Mouse (Mus musculus) lung, adult 2 months (tissue): ENCODE measurements around the gene Gm27021. TPM values are rescaled to one million over a fixed set of nuclear protein-coding genes. Genes with fewer than 3 reads are reported as not detected.

Source experiments
- DNase-seq: peaks from one replicate; pipeline ENCODE4 v3.0.0; 2022
- H3K4me1 ChIP-seq: fragments of 200-500 bp; 2 replicates; pipeline ENCODE4 v1.6.1; 2011; ENCODE audit warnings: low read length; ENCODE audit not compliant: control insufficient read depth, insufficient read depth
- H3K4me3 ChIP-seq: fragments of 200-500 bp; replicated peaks from 2 replicates; pipeline ENCODE3; 2011; ENCODE audit warnings: low read depth, mild to moderate bottlenecking, control low read depth, low read length; ENCODE audit errors: extremely low read depth
- CTCF ChIP-seq: fragments of 200-500 bp; IDR thresholded peaks from 2 replicates; pipeline ENCODE4 v1.5.1; 2011; ENCODE audit warnings: mild to moderate bottlenecking, low read length, control low read depth; ENCODE audit not compliant: insufficient read depth
- POLR2A ChIP-seq: fragments of 200-500 bp; IDR thresholded peaks from 2 replicates; pipeline ENCODE4 v1.6.1; 2011; ENCODE audit warnings: low read depth, mild to moderate bottlenecking, control low read depth, low read length, borderline replicate concordance; ENCODE audit errors: extremely low read depth
- WGBS: fragments of 180-500 bp; shearing (Covaris S2); methylation state at CpG from one replicate; pipeline ENCODE4 v1.1.7; 2018; 5-methylcytosine and 5-hydroxymethylcytosine counted together
- polyA plus RNA-seq: library from polyadenylated mRNA; depleted of rRNA; stranded (reverse); fragments of >200 nt; gene quantifications from 2 replicates; pipeline ENCODE4 v1.2.3, GENCODE M21; 2012

The Gm27021 gene
- polyA plus RNA-seq, 1 experiment = 0.92 TPM

DNA sequence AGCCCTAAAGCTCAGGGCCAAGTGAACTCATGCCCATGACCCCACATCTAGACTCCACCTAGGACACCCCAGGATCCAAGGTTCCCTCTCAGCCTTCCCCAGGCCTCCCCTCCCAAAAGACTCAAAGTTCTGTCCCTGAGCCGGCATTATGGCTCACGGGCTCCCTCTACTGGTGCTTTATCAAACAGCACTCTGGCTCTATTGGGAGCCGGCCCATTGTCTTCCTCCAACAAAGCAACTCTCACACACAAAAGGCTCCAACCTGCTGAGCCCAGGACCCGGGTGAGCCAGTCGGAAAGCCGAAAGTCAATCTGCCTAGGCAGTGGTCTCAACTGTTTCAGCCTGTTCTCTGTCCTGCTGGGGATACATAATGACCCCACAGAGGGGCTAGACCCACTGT lies 49.8 kb downstream of the Gm27021 start:
- DNase-seq = peak; percentile 73
- WGBS = 1% methylated on average over 6 of the region's 6 CpGs
- TF ChIP-seq CTCF (peak; percentile 58), POLR2A (no peak)
- Histone ChIP-seq H3K4me3 (no peak overlapping the region), H3K4me1 (no peaks in the 10 kb centered on the region)

DNA sequence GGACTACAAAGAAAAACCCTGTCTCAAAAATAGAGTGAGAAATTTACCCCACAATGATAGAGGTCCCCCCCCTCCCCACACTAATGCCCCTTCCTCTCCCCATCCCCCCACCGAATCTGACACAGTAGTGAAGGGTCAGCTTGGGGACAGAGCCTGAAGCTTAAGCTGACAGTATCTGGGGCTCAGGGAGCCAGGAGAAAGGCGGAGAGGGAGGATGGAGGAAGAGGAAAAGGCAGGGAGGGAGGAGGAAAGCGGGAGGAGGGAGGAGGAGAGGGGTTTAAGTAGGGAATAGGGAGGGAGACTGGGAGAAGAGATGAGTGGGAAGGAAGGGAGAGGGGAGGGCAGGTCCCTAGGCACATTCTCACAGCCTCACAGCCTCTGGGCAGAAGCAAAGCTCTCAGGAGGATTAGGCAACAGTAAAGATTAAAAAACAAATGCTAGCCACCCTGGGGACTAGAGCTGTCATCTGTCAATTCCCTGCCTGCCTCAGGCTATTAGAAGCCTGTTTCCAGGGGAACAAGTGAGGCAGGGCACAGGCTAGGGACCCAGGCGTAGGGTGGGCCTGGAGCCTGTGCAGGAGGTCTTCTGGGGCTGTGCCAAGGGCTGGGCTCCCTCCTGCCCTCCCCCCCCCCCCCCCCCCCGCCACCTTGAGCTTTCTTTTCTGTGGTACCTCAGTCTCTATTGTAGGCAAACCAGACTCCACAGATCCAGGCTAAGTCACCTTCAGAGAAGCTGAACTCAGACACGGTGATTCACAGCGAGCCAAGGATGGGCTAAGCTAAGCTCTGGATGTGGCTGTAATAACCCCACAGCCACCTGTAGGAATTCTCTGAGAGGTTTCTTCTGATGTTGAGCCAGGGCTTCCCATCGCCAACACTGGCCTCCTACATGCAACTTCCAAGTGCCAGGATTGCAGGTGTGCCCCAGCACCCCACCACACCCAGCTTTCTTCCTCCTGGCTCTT lies 50.9 kb downstream of the Gm27021 start:
- 63% methylated on average over 8 of the region's 8 CpGs for WGBS
- Histone ChIP-seq H3K4me1 (no peaks in the 10 kb centered on the region), H3K4me3 (no peak overlapping the region)
- no peak for DNase-seq
- TF ChIP-seq CTCF (no peak), POLR2A (no peak)

DNA sequence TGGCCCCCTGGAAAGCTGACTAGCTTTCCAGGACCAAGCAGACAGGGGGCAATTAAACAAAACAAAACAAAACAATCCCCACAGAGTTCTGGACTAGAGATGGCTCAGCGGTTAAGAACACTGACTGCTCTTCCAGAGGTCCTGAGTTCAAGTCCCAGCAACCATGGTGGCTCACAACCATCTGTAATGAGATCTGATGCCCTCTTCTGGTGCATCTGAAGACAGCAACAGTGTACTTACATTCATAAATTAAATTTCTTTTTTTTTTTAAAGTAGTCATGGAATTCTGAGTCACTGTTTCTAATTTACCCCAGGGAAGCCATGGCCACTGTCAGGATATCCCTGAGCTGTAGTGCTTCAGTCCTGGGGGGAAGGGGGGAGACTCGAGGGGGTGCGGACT lies 53.4 kb downstream of the Gm27021 start:
- no peaks in the 10 kb centered on the region for H3K4me1 ChIP-seq
- no peak for DNase-seq
- TF ChIP-seq CTCF = no peak
- TF ChIP-seq POLR2A = no peak
- WGBS = 87% methylated on average over 3 of the region's 3 CpGs
- no peak overlapping the region for H3K4me3 ChIP-seq

DNA sequence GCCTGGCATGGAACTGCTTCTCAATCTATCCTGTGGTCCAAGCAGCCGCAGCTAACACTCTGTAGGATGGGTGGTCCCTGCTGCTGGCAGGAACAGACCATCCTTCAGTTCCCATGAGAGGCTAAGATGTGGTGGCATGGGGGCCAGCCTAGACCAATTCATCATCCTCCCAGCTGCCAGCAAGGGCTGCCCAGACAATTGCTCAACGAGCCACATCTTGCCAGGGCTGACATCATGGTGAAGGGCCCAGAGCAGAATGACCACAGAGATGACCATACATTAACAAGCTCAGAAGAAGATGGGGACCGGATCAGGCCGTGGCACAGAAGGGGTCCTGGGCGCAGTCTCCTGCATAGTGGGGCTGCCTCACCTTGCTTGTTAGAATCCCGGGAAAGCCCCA lies 57.1 kb downstream of the Gm27021 start:
- 76% methylated on average over 6 of the region's 6 CpGs for WGBS
- no peak overlapping the region for H3K4me3 ChIP-seq
- H3K4me1 ChIP-seq = no peaks in the 10 kb centered on the region
- no peak for TF ChIP-seq POLR2A
- TF ChIP-seq CTCF = no peak
- DNase-seq = no peak

DNA sequence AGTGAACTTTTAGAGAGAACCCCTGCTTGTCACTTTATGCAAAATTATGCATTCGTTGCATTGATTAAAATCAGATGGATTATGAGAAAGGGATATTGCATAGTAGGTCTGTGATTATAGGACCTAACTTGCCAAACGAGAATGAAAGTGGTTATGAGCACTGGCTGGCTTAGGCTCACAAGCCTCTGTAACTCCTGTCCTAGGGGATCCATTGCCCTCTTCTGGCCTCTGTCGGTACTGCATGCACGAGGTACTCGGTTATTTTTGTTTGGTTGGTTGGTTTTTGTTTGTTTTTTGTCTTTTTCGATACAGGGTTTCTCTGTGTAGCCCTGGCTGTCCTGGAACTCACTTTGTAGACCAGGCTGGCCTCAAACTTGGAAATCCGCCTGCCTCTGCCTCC lies 60.0 kb downstream of the Gm27021 start:
- 10% methylated on average over 7 of the region's 7 CpGs for WGBS

DNA sequence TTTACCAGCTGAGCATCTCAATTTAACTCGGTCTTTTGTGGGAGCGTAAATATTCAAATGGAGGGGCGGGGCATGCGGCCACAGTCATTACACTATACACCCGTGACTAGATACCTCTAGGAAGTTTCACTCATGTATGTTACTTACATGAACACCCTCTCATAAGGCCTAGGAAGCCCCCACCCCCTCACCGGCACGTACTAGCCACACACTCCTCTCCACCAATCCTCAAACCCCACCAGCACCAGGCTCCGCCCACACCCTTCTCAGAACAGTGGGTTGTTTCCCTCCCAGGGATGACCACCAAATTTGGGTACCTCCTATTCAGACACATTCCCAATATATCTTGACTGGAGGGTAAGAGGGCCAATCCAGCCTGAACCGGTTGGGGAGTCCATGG lies 60.4 kb downstream of the Gm27021 start:
- DNase-seq = no peak
- 76% methylated on average over 9 of the region's 9 CpGs for WGBS
- TF ChIP-seq POLR2A (no peak), CTCF (no peak)
- H3K4me1 ChIP-seq = no peaks in the 10 kb centered on the region
- no peak overlapping the region for H3K4me3 ChIP-seq

More for the DNA sequence above, 60.0 kb downstream of the Gm27021 start:
- peak; percentile 77 for DNase-seq
- Histone ChIP-seq H3K4me3 (no peak overlapping the region), H3K4me1 (no peaks in the 10 kb centered on the region)
- peak; percentile 87 for TF ChIP-seq CTCF
- no peak for TF ChIP-seq POLR2A

DNA sequence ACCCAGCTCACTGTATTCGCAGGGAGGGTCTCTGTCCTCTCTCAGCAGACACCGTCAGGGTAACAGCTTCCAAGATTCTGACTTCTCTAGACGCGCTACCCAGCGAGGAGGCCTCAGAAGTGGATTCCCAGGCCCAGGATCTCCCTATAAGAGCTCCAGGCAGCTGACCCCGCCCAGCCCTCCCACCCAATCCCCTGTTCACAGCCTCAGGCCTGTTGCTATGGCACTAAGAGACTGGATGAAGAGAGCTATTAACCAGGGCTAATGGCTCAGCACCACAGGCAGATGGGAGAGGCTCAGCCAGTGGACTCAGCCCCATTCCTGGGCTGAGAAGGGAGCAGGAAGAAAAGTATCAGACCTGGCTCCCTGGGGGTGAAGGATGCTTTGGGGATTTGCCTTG lies 65.2 kb downstream of the Gm27021 start:
- 51% methylated on average over 6 of the region's 6 CpGs for WGBS
- TF ChIP-seq CTCF (no peak), POLR2A (no peak)
- no peak for DNase-seq
- Histone ChIP-seq H3K4me1 (no peaks in the 10 kb centered on the region), H3K4me3 (no peak overlapping the region)

DNA sequence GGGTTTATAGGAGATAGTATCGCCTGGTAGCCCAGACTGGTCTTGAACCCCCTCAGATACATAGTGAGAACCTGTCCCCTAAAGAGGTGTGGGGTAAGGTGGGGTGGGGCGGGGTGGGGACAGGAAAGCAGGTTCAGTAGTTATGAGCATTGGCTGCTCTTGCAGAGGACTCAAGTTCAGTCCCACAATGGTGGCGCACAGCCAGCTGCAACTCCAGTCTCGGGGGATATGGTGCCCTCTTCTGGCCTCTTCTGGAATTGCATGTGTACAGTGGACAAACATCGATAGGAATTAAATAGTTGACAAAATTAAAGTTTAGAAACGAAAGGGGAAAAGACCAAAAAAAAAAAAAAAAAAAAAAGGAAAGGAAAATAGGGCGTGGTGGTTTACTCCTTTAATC lies 68.4 kb downstream of the Gm27021 start:
- 39% methylated on average over 7 of the region's 7 CpGs for WGBS
- peak; percentile 85 for DNase-seq
- H3K4me3 ChIP-seq = no peak overlapping the region
- TF ChIP-seq CTCF = peak; percentile 87
- TF ChIP-seq POLR2A = no peak
- H3K4me1 ChIP-seq = no peaks in the 10 kb centered on the region

DNA sequence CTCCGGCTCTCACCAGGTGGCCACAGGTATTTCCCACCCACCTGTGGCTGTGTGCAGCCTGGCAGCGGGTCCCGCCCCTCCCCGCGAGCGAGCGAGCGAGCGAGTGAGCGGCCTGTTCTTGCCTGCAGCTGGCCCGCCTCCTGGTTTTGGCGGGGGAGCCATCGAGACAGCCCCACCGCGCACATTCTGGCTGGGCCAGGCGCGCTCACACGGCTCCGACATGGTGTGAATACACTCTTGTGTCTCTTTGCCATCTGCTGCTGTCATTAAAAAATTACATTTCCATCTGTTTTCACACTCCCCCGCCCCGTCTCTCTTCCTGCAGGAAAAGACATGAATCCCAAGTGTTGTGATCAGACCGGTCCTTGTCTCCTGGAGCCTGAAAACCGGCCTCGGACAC lies 69.3 kb downstream of the Gm27021 start:
- WGBS = 38% methylated on average over 24 of the region's 24 CpGs
- H3K4me1 ChIP-seq = no peaks in the 10 kb centered on the region
- no peak for DNase-seq
- no peak overlapping the region for H3K4me3 ChIP-seq
- TF ChIP-seq POLR2A (no peak), CTCF (no peak)

DNA sequence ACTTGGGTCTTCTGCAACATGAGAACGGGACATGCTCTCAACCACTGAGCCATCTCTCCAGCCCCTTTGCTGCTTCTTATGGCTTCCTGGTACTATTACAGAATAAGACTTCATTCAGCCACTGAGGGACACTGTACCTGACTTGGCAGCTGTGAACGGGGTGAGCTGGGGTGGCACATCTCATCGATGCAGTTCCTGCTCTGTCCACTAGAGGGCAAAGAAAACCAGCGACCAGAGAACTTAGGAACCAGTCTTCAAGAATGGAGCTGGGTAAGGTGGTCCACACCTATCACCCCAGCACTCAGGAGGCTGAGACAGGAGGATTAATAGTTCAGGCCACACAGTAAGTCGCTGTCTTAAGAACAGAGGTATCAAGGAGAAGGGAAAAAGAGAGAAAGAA lies 71.9 kb downstream of the Gm27021 start:
- TF ChIP-seq CTCF (peak; percentile 91), POLR2A (no peak)
- Histone ChIP-seq H3K4me1 (no peaks in the 10 kb centered on the region), H3K4me3 (no peak overlapping the region)
- 13% methylated on average over 5 of the region's 5 CpGs for WGBS
- peak; percentile 54 for DNase-seq
